Mouse (Mus musculus) lung, adult 2 months (tissue): ENCODE results near the gene Prkca.

ENCODE experiments used
- CTCF ChIP-seq: fragments of 200-500 bp; IDR thresholded peaks from 2 replicates; pipeline ENCODE4 v1.5.1; 2011; ENCODE audit warnings: mild to moderate bottlenecking, low read length, control low read depth; ENCODE audit not compliant: insufficient read depth
- POLR2A ChIP-seq: fragments of 200-500 bp; IDR thresholded peaks from 2 replicates; pipeline ENCODE4 v1.6.1; 2011; ENCODE audit warnings: low read depth, mild to moderate bottlenecking, control low read depth, low read length, borderline replicate concordance; ENCODE audit errors: extremely low read depth

GRCm38 (mm10) chr11:108120708-108121107, 223.0 kb downstream of the Prkca start:
- TF ChIP-seq POLR2A, result no peak
- TF ChIP-seq CTCF, result no peak
